Mouse (Mus musculus) liver, postnatal 0 days (tissue): ENCODE results near the gene Gm9999. TPM values are rescaled to one million over a fixed set of nuclear protein-coding genes. Genes with fewer than 3 reads are reported as not detected.
"Not testable (repeated sequence)": the region's sequence is repeated elsewhere in the genome, so short reads cannot be mapped to it uniquely, and the experiment has no call there.

ENCODE experiments used
- ATAC-seq: fragments of 200-750 bp; cut with Nextera tagmentation; 2 replicates; pipeline ENCODE4 v1.8.0; 2017; ENCODE audit warnings: mild to moderate bottlenecking, moderate library complexity
- DNase-seq: peaks from one replicate; pipeline ENCODE4 v3.0.0-alpha.2; 2016
- H3K27ac ChIP-seq: fragments of 300-500 bp; sonication (generic); 2 replicates; pipeline ENCODE4 v1.5.1; 2014; ENCODE audit warnings: antibody characterized with exemption, moderate library complexity, mild to moderate bottlenecking, low read depth
- H3K27me3 ChIP-seq: fragments of 300-500 bp; sonication (generic); 2 replicates; pipeline ENCODE4 v1.6.1; 2014; ENCODE audit warnings: low read length, control low read depth, mixed read lengths; ENCODE audit not compliant: insufficient read depth
- H3K36me3 ChIP-seq: fragments of 300-500 bp; sonication (generic); replicated peaks from 2 replicates; pipeline ENCODE4 v1.6.1; 2014; ENCODE audit warnings: mild to moderate bottlenecking, control low read depth, low read length, moderate library complexity, mixed read lengths; ENCODE audit not compliant: insufficient read depth
- H3K4me1 ChIP-seq: fragments of 300-500 bp; sonication (generic); 2 replicates; pipeline ENCODE4 v1.6.1; 2014; ENCODE audit warnings: antibody characterized with exemption, mild to moderate bottlenecking, control low read depth; ENCODE audit not compliant: insufficient read depth
- H3K4me2 ChIP-seq: fragments of 300-500 bp; sonication (generic); 2 replicates; pipeline ENCODE4 v1.6.1; 2014; ENCODE audit warnings: low read depth, mild to moderate bottlenecking, low read length, moderate library complexity, mixed read lengths
- H3K4me3 ChIP-seq: fragments of 300-500 bp; sonication (generic); 2 replicates; pipeline ENCODE4 v1.5.1; 2014; ENCODE audit warnings: low read depth, low read length
- H3K9ac ChIP-seq: fragments of 300-500 bp; sonication (generic); replicated peaks from 2 replicates; pipeline ENCODE4 v1.6.1; 2014; ENCODE audit warnings: mild to moderate bottlenecking, moderate library complexity
- H3K9me3 ChIP-seq: fragments of 300-500 bp; sonication (generic); 2 replicates; pipeline ENCODE4 v1.6.1; 2016; ENCODE audit warnings: mild to moderate bottlenecking, control low read depth, low read length, mixed read lengths
- CTCF ChIP-seq: sonication (generic); IDR thresholded peaks from 2 replicates; pipeline ENCODE4 v1.5.1; 2016; ENCODE audit warnings: antibody characterized with exemption, low read depth
- EP300 ChIP-seq: IDR thresholded peaks from 2 replicates; pipeline ENCODE4 v1.6.1; 2016; ENCODE audit warnings: antibody characterized with exemption, low read depth, mild to moderate bottlenecking
- WGBS: fragments of 180-500 bp; shearing (Covaris S2); extraction: QIAGEN DNeasy Blood & Tissue Kit; methylation state at CpG from one replicate; pipeline ENCODE4 v1.1.7; 2014; ENCODE audit not compliant: insufficient replicate concordance; 5-methylcytosine and 5-hydroxymethylcytosine counted together
- polyA plus RNA-seq: library from polyadenylated mRNA; unstranded; fragments of >200 nt; fragmentation: Nextera tagmentation; extraction: Ambion mirVana; gene quantifications from 2 replicates; pipeline ENCODE4 v1.2.1, GENCODE M21; 2015

The Gm9999 gene
- polyA plus RNA-seq, 1 experiment from 2014 or later: not detected

DNA sequence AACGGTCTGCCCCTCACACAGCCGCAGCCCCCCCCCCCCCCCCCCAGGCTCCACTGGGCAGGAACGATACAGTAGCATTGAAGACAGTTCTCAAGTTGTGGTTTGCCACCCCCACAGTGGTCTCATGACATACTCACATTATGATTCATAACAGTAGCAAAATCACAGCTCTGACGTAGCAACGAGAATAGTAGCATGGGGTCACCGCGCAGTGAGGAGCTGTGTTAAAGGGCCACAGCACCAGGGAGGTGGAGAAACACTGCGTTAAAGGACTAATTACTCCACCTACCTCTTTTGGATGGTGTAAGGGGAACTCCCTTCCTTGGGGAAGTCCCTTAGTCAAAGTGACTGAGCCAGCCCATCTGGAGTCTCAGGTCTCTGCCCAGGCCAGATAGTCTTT is 39.1 kb downstream of the Gm9999 start:
- Histone ChIP-seq H3K4me1 (no peaks in the 10 kb centered on the region), H3K4me3 (no peak overlapping the region), H3K27me3 (0 out of 2 replicates have a peak, but pooled peaks cover 3% of the 10 kb centered on the region), H3K4me2 (peak overlapping the region; percentile 29; the same call in 1 of the 2 replicates), H3K9ac (no peak overlapping the region), H3K36me3 (no peaks in the 10 kb centered on the region), H3K9me3 (no peaks in the 10 kb centered on the region), H3K27ac (no peak overlapping the region)
- TF ChIP-seq EP300 (no peak), CTCF (no peak)
- no peak for DNase-seq
- ATAC-seq: peak; percentile 81
- WGBS: 44% methylated on average over 7 of the region's 8 CpGs

DNA sequence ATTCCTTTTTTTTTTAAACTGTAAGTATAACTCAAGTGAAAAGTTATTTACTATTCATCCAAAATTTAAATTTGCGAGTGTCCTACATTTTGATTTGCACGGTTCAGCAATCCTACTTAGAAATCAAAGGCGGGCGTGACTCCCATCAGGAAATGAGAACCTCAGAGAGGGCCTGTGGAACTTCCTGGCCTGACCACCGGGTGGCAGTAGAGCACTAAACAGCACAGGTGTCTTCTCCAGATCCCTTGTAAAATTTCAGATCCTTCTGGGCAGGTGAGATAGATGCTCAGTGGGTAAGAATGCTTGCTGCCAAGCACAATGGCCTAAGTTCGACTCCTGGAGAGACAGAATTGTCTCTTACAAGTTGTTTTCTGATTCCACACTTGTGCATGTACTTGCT is 40.1 kb downstream of the Gm9999 start:
- H3K27ac ChIP-seq: no peak overlapping the region
- H3K4me2 ChIP-seq: no peak overlapping the region
- WGBS: 8% methylated on average over 6 of the region's 6 CpGs
- peak; percentile 65 for ATAC-seq
- H3K27me3 ChIP-seq: 0 out of 2 replicates have a peak, but pooled peaks cover 3% of the 10 kb centered on the region
- no peak overlapping the region for H3K9ac ChIP-seq
- H3K4me3 ChIP-seq: no peak overlapping the region
- DNase-seq: peak; percentile 90
- no peaks in the 10 kb centered on the region for H3K4me1 ChIP-seq
- TF ChIP-seq EP300 (no peak), CTCF (peak; percentile 92)
- H3K9me3 ChIP-seq: no peaks in the 10 kb centered on the region
- H3K36me3 ChIP-seq: no peaks in the 10 kb centered on the region

DNA sequence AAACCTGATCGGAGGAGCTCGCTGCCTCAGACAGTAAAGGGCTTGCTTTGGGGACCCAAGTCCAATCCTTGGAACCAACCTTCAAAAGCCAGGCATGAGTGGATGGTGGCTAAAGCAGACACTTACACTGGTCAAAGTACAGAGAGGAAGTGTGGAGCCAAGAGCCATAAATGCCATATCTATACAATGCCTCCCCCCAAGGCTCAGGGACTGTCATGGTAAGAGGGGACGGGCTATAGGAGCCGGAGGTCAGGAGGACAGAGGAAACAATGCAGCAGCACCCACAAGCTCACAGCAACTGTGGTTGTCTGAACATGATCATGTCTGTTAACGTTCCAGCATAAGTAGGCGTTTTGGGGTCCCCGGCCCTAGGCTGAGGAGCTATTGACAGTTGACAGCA is 41.1 kb downstream of the Gm9999 start:
- no peak for TF ChIP-seq EP300
- TF ChIP-seq CTCF: no peak
- Histone ChIP-seq H3K4me1 (no peaks in the 10 kb centered on the region), H3K27ac (no peak overlapping the region), H3K4me2 (no peak overlapping the region), H3K4me3 (no peak overlapping the region), H3K9me3 (no peaks in the 10 kb centered on the region), H3K36me3 (no peaks in the 10 kb centered on the region), H3K27me3 (0 out of 2 replicates have a peak, but pooled peaks cover 3% of the 10 kb centered on the region), H3K9ac (no peak overlapping the region)
- 82% methylated on average over 7 of the region's 7 CpGs for WGBS
- ATAC-seq: no peak
- no peak for DNase-seq

DNA sequence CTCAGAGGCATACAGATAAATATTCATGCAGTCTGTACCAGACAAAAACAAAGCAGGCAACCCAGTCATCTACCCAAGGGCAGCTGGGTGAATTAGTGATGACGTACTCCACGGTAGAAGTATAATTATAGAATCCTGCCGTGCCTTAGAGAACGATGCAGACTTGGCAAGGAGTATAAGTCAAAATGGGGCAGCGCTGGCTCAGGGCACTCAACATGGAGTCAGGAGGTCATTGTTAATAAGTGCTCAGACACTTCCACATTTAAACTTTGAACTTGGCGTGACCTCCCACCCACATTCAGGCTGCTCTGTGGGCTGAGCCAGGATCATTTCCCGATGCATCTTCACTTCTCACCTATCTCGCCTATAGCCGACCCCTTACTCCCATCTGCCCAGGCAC is 42.0 kb downstream of the Gm9999 start:
- Histone ChIP-seq H3K27ac (no peak overlapping the region), H3K4me2 (no peak overlapping the region), H3K4me1 (no peaks in the 10 kb centered on the region), H3K27me3 (0 out of 2 replicates have a peak, but pooled peaks cover 3% of the 10 kb centered on the region), H3K9ac (no peak overlapping the region), H3K9me3 (no peaks in the 10 kb centered on the region), H3K4me3 (no peak overlapping the region), H3K36me3 (no peaks in the 10 kb centered on the region)
- TF ChIP-seq EP300 (no peak), CTCF (no peak)
- DNase-seq (no peak), ATAC-seq (no peak)
- 70% methylated on average over 9 of the region's 9 CpGs for WGBS

DNA sequence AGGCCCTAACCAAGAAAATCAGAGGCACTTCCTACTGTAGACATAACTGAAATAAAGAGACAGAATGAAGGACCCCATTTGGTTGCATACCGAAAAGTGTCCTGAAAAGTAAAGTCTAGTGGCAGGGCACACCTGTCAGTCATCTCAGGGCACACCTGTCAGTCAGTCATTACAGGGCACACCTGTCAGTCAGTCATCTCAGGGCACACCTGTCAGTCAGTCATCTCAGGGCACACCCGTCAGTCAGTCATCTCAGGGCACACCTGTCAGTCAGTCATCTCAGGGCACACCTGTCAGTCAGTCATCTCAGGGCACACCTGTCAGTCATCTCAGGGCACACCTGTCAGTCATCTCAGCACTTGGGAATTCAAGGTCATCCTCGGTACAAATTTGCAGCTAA is 43.5 kb downstream of the Gm9999 start:
- not testable (repeated sequence) for H3K27me3 ChIP-seq, H3K4me2 ChIP-seq, H3K4me3 ChIP-seq, H3K36me3 ChIP-seq, DNase-seq, ATAC-seq, H3K27ac ChIP-seq, H3K4me1 ChIP-seq, H3K9ac ChIP-seq, H3K9me3 ChIP-seq
- WGBS: 61% methylated on average over 3 of the region's 3 CpGs

DNA sequence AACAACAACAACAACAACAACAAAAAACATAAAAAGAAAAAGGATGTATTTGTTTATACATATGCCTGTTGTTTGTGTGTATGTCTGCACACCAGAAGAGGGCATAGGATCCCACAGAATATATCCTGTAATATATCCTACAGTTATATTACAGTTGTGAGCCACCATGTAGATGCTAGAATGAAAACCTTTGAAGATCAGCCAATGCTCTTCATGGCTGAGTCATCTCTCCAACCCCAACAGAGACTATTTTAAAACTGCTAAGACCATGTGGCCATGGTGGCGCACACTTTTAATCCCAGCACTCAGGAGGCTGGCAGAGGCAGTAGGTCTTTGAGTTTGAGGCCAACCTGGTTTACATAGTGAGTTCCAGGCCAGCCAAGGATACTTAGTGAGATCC is 44.1 kb downstream of the Gm9999 start:
- Histone ChIP-seq H3K27me3 (no peaks in the 10 kb centered on the region), H3K4me2 (no peak overlapping the region), H3K4me1 (no peaks in the 10 kb centered on the region), H3K9ac (no peak overlapping the region), H3K36me3 (no peaks in the 10 kb centered on the region), H3K9me3 (no peaks in the 10 kb centered on the region), H3K4me3 (no peak overlapping the region), H3K27ac (no peak overlapping the region)
- 87% methylated on average over 1 of the region's 1 CpGs for WGBS
- no peak for ATAC-seq
- no peak for DNase-seq
- TF ChIP-seq EP300 (no peak), CTCF (peak; percentile 34; the same call in 1 of the 2 replicates)
